Mouse (Mus musculus): ENCODE results near the gene Rgl1.

GRCm38 (mm10) chr1:152784620-152785019 is 18.5 kb upstream of the Rgl1 start:
- no peak for TF ChIP-seq CTCF (IDR thresholded peaks at IDR 0.05; ENCODE audit: low read depth)
- no peak for TF ChIP-seq EP300 (optimal IDR thresholded peaks at IDR 0.05)

Data from stomach, postnatal 0 days (tissue).